Mouse (Mus musculus): ENCODE measurements around the gene Pecr. TPM values are rescaled to one million over a fixed set of nuclear protein-coding genes. Genes with fewer than 3 reads are reported as not detected.

Pecr gene
- polyA plus RNA-seq, 1 experiment from 2014 or later: 84.2 TPM

DNA sequence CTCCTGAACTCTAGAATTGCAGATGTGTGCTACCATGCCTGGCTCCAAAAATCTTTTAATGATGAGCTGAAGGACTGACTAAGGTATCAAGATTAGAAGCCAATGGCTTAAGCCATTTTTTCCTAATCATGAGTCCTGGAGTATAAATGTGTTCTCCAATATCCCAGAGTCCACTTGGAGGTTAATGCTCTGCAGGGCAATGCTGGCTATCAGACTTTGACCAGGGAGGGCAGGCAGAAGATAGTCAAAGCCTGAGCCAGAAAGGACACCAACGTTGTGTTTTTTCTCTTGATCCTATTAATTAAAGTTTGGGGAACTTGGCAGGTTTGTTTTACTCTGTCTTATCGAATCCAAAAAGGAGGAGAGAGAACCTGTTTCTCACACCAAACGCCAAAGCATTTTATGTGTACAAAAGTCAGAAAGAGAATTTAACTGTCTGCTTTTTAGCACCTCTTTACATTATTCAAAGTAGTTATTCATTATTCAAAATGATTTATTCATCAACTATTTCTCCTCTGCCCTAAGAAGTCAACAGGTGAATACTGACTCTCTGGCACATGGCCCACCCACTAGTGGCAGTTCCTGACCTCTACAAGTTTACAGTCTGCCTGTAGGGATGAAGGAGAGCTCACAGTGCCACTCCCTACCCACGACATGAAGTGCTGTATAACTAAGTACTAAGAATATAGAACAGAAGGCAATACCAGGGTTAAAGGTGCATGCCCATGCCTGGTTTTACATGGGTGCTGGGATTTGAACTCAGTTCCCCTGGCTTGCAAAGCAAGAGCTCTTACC, 10.0 kb upstream of the Pecr start:
- ATAC-seq (ENCODE audit: low read depth): 0 out of 2 replicates have a peak, but pooled peaks have one; percentile 43
- H3K4me3 ChIP-seq (ENCODE audit: low read depth, low read length): no peak overlapping the region

DNA sequence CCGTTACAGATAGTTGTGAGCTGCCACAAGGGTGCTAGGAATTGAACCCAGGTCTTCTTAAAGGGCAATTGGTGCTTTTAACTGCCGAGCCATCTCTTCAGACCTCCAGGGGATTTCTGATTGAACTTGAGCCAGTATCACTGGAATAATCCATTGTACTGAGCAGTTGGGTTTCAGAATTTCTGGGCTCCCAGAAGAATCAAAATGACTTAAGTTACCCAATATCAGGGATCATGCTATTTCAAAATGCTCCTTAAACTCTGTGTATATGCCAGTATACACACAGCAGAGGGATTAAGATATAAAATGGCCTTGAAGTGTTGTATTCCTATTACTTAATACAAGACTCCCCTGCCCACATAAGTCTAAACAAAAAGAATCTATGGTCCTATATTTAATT, 7.8 kb upstream of the Pecr start:
- no peaks in the 10 kb centered on the region for H3K27me3 ChIP-seq (ENCODE audit: control insufficient read depth, insufficient read depth, low read depth, low read length)
- no peaks in the 10 kb centered on the region for H3K4me1 ChIP-seq (ENCODE audit: control insufficient read depth, low read depth, low read length)
- H3K9me3 ChIP-seq (replicated peaks; ENCODE audit: control insufficient read depth, low read length): no peaks in the 10 kb centered on the region
- no peak for ATAC-seq (ENCODE audit: low read depth)
- 71% methylated on average over 2 of the region's 2 CpGs for WGBS (ENCODE audit: insufficient replicate concordance)
- H3K36me3 ChIP-seq (ENCODE audit: control insufficient read depth, insufficient read depth): no peaks in the 10 kb centered on the region
- no peak overlapping the region for H3K27ac ChIP-seq (ENCODE audit: low read length)
- no peak overlapping the region for H3K9ac ChIP-seq (ENCODE audit: low read depth, low read length)
- H3K4me2 ChIP-seq (ENCODE audit: low read depth, low read length): no peak overlapping the region
- H3K4me3 ChIP-seq (ENCODE audit: low read depth, low read length): no peak overlapping the region

More for the DNA sequence above, 10.0 kb upstream of the Pecr start:
- 41% methylated on average over 4 of the region's 4 CpGs for WGBS (ENCODE audit: insufficient replicate concordance)
- Histone ChIP-seq H3K27ac (ENCODE audit: low read length) (no peak overlapping the region), H3K36me3 (ENCODE audit: control insufficient read depth, insufficient read depth) (no peaks in the 10 kb centered on the region), H3K4me2 (ENCODE audit: low read depth, low read length) (no peak overlapping the region), H3K9me3 (replicated peaks; ENCODE audit: control insufficient read depth, low read length) (no peaks in the 10 kb centered on the region), H3K27me3 (ENCODE audit: control insufficient read depth, insufficient read depth, low read depth, low read length) (no peaks in the 10 kb centered on the region), H3K9ac (ENCODE audit: low read depth, low read length) (no peak overlapping the region), H3K4me1 (ENCODE audit: control insufficient read depth, low read depth, low read length) (no peaks in the 10 kb centered on the region)

DNA sequence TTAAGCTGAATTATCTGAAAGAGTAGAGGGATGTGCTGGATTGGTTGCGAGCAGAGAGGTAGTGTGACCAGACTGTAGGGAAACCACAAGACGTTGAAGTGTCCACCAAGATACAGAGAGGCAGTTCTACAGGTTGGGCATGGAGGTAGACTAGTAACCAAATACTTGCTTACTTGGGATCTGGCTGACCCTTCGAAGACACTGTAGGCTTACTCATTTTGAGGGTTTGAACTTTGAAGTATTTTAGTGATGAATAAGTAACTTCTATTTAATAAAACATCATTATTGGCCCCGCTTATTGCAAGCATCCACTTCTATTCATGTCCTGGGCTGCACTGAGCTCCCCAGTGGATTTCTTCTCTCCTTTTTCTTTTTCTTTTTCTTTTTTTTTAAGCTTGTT, 7.3 kb upstream of the Pecr start:
- no peaks in the 10 kb centered on the region for H3K4me1 ChIP-seq (ENCODE audit: control insufficient read depth, low read depth, low read length)
- H3K36me3 ChIP-seq (ENCODE audit: control insufficient read depth, insufficient read depth): no peaks in the 10 kb centered on the region
- no peak overlapping the region for H3K4me3 ChIP-seq (ENCODE audit: low read depth, low read length)
- no peak for ATAC-seq (ENCODE audit: low read depth)
- H3K4me2 ChIP-seq (ENCODE audit: low read depth, low read length): no peak overlapping the region
- no peaks in the 10 kb centered on the region for H3K27me3 ChIP-seq (ENCODE audit: control insufficient read depth, insufficient read depth, low read depth, low read length)
- 67% methylated on average over 4 of the region's 4 CpGs for WGBS (ENCODE audit: insufficient replicate concordance)
- no peaks in the 10 kb centered on the region for H3K9me3 ChIP-seq (replicated peaks; ENCODE audit: control insufficient read depth, low read length)
- H3K9ac ChIP-seq (ENCODE audit: low read depth, low read length): no peak overlapping the region
- no peak overlapping the region for H3K27ac ChIP-seq (ENCODE audit: low read length)

DNA sequence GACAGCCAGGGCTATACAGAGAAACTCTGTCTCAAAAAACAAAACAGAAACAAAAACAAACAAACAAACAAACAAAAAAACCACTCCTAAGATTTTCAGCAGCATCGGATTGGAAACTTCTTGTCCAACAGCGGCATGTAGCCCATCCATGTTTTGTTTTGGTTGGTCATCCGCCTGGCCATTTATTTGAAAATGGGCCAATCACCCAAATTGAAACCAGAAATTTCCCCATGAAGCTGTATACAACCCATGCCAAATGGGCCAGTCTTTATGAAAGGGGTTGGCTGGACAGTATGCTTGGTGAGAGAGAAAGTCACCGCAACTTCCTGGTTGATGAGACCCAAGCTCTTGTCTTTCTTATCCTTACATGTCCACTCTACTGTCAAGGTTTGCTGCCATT, 6.8 kb upstream of the Pecr start:
- ATAC-seq (ENCODE audit: low read depth): no peak
- no peaks in the 10 kb centered on the region for H3K27me3 ChIP-seq (ENCODE audit: control insufficient read depth, insufficient read depth, low read depth, low read length)
- no peaks in the 10 kb centered on the region for H3K36me3 ChIP-seq (ENCODE audit: control insufficient read depth, insufficient read depth)
- H3K27ac ChIP-seq (ENCODE audit: low read length): no peak overlapping the region
- no peak overlapping the region for H3K4me3 ChIP-seq (ENCODE audit: low read depth, low read length)
- no peaks in the 10 kb centered on the region for H3K4me1 ChIP-seq (ENCODE audit: control insufficient read depth, low read depth, low read length)
- 86% methylated on average over 4 of the region's 4 CpGs for WGBS (ENCODE audit: insufficient replicate concordance)
- H3K4me2 ChIP-seq (ENCODE audit: low read depth, low read length): no peak overlapping the region
- H3K9me3 ChIP-seq (replicated peaks; ENCODE audit: control insufficient read depth, low read length): no peaks in the 10 kb centered on the region
- H3K9ac ChIP-seq (ENCODE audit: low read depth, low read length): no peak overlapping the region

DNA sequence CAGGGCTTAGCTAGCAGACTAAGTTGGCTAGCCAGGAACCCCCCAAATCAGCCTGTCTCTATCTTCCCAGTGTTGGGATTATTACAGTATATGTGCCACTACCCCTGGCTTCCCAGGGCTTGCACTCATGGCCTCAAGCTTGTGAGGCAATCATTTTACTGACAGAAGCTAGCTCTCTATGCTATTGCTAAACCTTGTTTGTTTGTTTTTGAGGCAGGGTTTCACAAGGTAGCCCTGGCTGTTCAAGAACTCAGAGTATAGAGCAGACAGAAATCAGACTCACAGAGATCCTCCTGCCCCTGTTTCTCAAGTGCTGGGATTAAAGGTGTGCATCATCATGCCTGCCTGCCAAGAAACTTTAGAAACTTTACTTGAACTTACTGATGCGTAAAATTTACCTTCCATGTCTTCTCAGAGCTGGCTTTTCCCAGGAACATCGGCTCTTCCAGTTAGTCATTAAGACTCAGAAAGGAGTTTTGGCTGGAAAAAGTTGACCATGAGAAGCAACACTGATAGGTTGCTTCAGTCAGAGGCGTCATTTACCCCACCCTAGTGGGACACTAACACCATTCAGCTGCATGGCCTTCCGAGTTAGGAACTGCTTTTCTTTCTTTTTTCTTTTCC, 4.5 kb upstream of the Pecr start:
- peaks cover 5% of the 10 kb centered on the region for H3K4me1 ChIP-seq (ENCODE audit: control insufficient read depth, low read depth, low read length)
- no peak overlapping the region for H3K4me3 ChIP-seq (ENCODE audit: low read depth, low read length)
- no peaks in the 10 kb centered on the region for H3K36me3 ChIP-seq (ENCODE audit: control insufficient read depth, insufficient read depth)
- H3K9me3 ChIP-seq (replicated peaks; ENCODE audit: control insufficient read depth, low read length): no peaks in the 10 kb centered on the region
- H3K27ac ChIP-seq (ENCODE audit: low read length): peak overlapping the region; percentile 82
- peaks cover 5% of the 10 kb centered on the region for H3K27me3 ChIP-seq (ENCODE audit: control insufficient read depth, insufficient read depth, low read depth, low read length)
- WGBS (ENCODE audit: insufficient replicate concordance): 53% methylated on average over 4 of the region's 4 CpGs
- H3K4me2 ChIP-seq (ENCODE audit: low read depth, low read length): peak overlapping the region; percentile 11; the same call in 1 of the 2 replicates
- H3K9ac ChIP-seq (ENCODE audit: low read depth, low read length): no peak overlapping the region
- ATAC-seq (ENCODE audit: low read depth): peak; percentile 68

DNA sequence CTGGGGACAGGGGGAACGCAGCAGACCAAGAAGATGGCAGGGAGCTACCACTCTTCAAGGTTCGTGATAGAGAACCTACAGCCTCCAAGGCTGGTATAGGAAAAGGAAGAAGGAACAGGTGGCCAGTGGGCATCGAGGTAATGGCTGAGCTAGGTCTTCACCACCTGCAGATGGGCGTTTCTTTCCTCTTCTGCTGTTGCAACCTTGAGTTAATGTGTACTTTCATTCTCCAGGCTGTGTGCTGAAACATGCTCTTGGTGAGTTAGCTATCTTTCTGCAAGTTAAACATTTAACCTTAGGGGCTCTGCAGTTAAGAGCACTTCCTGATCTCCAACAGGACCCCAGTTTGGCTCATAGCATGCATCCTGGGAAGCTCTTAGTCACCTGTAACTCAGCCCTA, 3.8 kb upstream of the Pecr start:
- Histone ChIP-seq H3K9ac (ENCODE audit: low read depth, low read length) (no peak overlapping the region), H3K4me2 (ENCODE audit: low read depth, low read length) (peak overlapping the region; percentile 11; the same call in 1 of the 2 replicates), H3K27ac (ENCODE audit: low read length) (peak overlapping the region; percentile 82), H3K9me3 (replicated peaks; ENCODE audit: control insufficient read depth, low read length) (no peaks in the 10 kb centered on the region), H3K4me3 (ENCODE audit: low read depth, low read length) (no peak overlapping the region), H3K4me1 (ENCODE audit: control insufficient read depth, low read depth, low read length) (peaks cover 5% of the 10 kb centered on the region), H3K36me3 (ENCODE audit: control insufficient read depth, insufficient read depth) (no peaks in the 10 kb centered on the region), H3K27me3 (ENCODE audit: control insufficient read depth, insufficient read depth, low read depth, low read length) (peaks cover 5% of the 10 kb centered on the region)
- peak; percentile 44 for ATAC-seq (ENCODE audit: low read depth)
- WGBS (ENCODE audit: insufficient replicate concordance): 56% methylated on average over 4 of the region's 4 CpGs

DNA sequence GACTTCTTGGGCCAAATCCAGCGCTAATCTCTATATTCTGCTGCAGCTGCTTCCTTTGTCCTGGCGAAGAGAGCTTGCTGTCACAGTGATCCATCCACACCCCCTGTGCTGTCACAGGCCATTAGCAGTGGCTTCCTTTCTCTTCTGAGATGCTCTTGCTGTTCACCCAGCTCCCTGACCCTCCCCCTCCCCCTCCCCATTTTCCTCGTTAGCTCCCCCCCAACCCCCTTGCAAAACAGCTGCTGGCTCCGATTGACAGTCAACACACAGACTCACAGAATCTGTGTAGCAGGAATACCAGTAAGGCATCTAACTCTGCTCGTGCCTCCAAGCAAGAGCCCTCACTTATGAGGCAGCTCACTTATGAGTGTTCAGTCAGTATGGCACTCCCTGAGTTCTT, 2.8 kb upstream of the Pecr start:
- peaks cover 5% of the 10 kb centered on the region for H3K4me1 ChIP-seq (ENCODE audit: control insufficient read depth, low read depth, low read length)
- H3K4me2 ChIP-seq (ENCODE audit: low read depth, low read length): no peak overlapping the region
- H3K9me3 ChIP-seq (replicated peaks; ENCODE audit: control insufficient read depth, low read length): no peaks in the 10 kb centered on the region
- WGBS (ENCODE audit: insufficient replicate concordance): 38% methylated on average over 5 of the region's 5 CpGs
- no peak for ATAC-seq (ENCODE audit: low read depth)
- no peaks in the 10 kb centered on the region for H3K36me3 ChIP-seq (ENCODE audit: control insufficient read depth, insufficient read depth)
- no peak overlapping the region for H3K4me3 ChIP-seq (ENCODE audit: low read depth, low read length)
- H3K9ac ChIP-seq (ENCODE audit: low read depth, low read length): no peak overlapping the region
- peaks cover 5% of the 10 kb centered on the region for H3K27me3 ChIP-seq (ENCODE audit: control insufficient read depth, insufficient read depth, low read depth, low read length)
- no peak overlapping the region for H3K27ac ChIP-seq (ENCODE audit: low read length)

DNA sequence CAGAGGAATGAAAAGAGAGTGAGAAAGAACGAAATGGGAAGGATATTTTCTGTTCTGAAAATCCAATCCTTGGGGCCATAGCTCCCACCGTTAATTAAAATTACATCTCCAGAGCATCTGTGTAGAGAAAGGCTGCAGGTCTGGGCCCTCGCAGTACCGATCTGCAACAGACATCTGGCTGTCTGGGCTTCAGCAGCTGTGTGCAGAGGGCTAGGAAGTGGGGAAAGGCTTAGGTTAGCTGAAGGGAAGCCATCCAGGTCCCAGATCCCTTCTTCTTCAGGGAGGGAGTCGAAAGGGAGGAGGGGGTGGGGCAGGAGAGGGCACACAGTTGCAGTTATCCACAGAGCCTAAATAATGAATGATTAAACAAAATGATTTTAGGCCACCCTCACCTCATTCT, 425 bp upstream of the Pecr start:
- H3K9me3 ChIP-seq (replicated peaks; ENCODE audit: control insufficient read depth, low read length): no peaks in the 10 kb centered on the region
- H3K27me3 ChIP-seq (ENCODE audit: control insufficient read depth, insufficient read depth, low read depth, low read length): peaks cover 5% of the 10 kb centered on the region
- H3K27ac ChIP-seq (ENCODE audit: low read length): no peak overlapping the region
- H3K4me2 ChIP-seq (ENCODE audit: low read depth, low read length): peak overlapping the region; percentile 77
- 5% methylated on average over 5 of the region's 5 CpGs for WGBS (ENCODE audit: insufficient replicate concordance)
- no peaks in the 10 kb centered on the region for H3K36me3 ChIP-seq (ENCODE audit: control insufficient read depth, insufficient read depth)
- H3K9ac ChIP-seq (ENCODE audit: low read depth, low read length): no peak overlapping the region
- H3K4me3 ChIP-seq (ENCODE audit: low read depth, low read length): peak overlapping the region; percentile 62
- no peak for ATAC-seq (ENCODE audit: low read depth)
- H3K4me1 ChIP-seq (ENCODE audit: control insufficient read depth, low read depth, low read length): peaks cover 5% of the 10 kb centered on the region

DNA sequence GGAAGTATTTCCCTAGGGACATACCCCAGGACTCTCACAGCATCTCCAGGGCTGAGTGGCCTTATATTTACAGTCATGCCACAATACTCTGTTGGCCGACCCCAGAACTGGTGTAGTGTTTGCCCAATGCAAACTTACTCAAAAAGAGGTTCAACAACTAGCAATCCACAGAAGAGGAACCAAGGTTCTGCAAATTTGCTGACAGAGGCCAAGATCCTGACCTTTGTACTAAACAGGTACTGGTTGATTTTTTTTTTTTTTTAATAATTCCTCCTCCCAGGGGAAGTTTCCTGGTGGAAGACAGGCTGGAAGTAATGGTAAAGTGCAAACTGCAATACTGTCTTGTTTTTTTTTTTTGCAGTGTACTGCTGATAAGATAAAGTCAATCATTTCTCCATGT, 1.5 kb downstream of the Pecr start:
- no peaks in the 10 kb centered on the region for H3K36me3 ChIP-seq (ENCODE audit: control insufficient read depth, insufficient read depth)
- no peak for ATAC-seq (ENCODE audit: low read depth)
- no peaks in the 10 kb centered on the region for H3K9me3 ChIP-seq (replicated peaks; ENCODE audit: control insufficient read depth, low read length)
- 18% methylated on average over 1 of the region's 1 CpGs for WGBS (ENCODE audit: insufficient replicate concordance)
- H3K4me1 ChIP-seq (ENCODE audit: control insufficient read depth, low read depth, low read length): peaks cover 5% of the 10 kb centered on the region
- peak overlapping the region; percentile 2; the same call in 1 of the 2 replicates for H3K4me2 ChIP-seq (ENCODE audit: low read depth, low read length)
- H3K27me3 ChIP-seq (ENCODE audit: control insufficient read depth, insufficient read depth, low read depth, low read length): peaks cover 5% of the 10 kb centered on the region
- no peak overlapping the region for H3K9ac ChIP-seq (ENCODE audit: low read depth, low read length)
- H3K27ac ChIP-seq (ENCODE audit: low read length): no peak overlapping the region
- H3K4me3 ChIP-seq (ENCODE audit: low read depth, low read length): no peak overlapping the region

Measured in liver, embryonic 16.5 days (tissue).